Mouse (Mus musculus) c-Kit-negative CD71-positive TER-119-positive erythroid progenitor cells, embryonic 14.5 days (primary cell): ENCODE data around the gene Chil1.

ENCODE experiments used
- DNase-seq: peaks from one replicate; pipeline ENCODE4 v3.0.0-alpha.2; 2013; ENCODE audit warnings: low read depth, low spot score

The Chil1 gene

GRCm38 (mm10) chr1:134168985-134169697 lies 12.8 kb upstream of the Chil1 start:
- no peak for DNase-seq

GRCm38 (mm10) chr1:134173081-134173480 lies 8.9 kb upstream of the Chil1 start:
- no peak for DNase-seq

- DNase-seq, result no peak
These were observed 4.0 kb upstream of the Chil1 start for GRCm38 (mm10) chr1:134177976-134178375.

- no peak for DNase-seq
These were observed 2.1 kb downstream of the Chil1 start for GRCm38 (mm10) chr1:134184089-134184488.

GRCm38 (mm10) chr1:134188217-134188616 lies 6.2 kb downstream of the Chil1 start:
- DNase-seq, result no peak

- DNase-seq, result no peak
These were observed 7.2 kb downstream of the Chil1 start for GRCm38 (mm10) chr1:134188989-134189729.

- DNase-seq, result no peak
These were observed 9.2 kb downstream of the Chil1 start for GRCm38 (mm10) chr1:134191192-134191591.

GRCm38 (mm10) chr1:134192024-134192423 lies 10.0 kb downstream of the Chil1 start:
- no peak for DNase-seq

- no peak for DNase-seq
These were observed 11.2 kb downstream of the Chil1 start, which contains the start of gene Mybph for GRCm38 (mm10) chr1:134193126-134193525. TSS of gene Mybph (plus strand) at chr1:134193448.

GRCm38 (mm10) chr1:134193674-134194197 lies 11.8 kb downstream of the Chil1 start:
- DNase-seq, result no peak

GRCm38 (mm10) chr1:134194298-134195022 lies 12.5 kb downstream of the Chil1 start:
- no peak for DNase-seq

- no peak for DNase-seq
These were observed 13.1 kb downstream of the Chil1 start for GRCm38 (mm10) chr1:134195117-134195516.

GRCm38 (mm10) chr1:134195571-134195970 lies 13.6 kb downstream of the Chil1 start:
- no peak for DNase-seq

- DNase-seq, result no peak
These were observed 14.0 kb downstream of the Chil1 start for GRCm38 (mm10) chr1:134195979-134196378.

GRCm38 (mm10) chr1:134196386-134196785 lies 14.4 kb downstream of the Chil1 start:
- no peak for DNase-seq

GRCm38 (mm10) chr1:134197325-134197982 lies 15.5 kb downstream of the Chil1 start:
- DNase-seq, result no peak

- DNase-seq, result no peak
These were observed 16.4 kb downstream of the Chil1 start for GRCm38 (mm10) chr1:134198197-134198995.

GRCm38 (mm10) chr1:134200481-134200880 lies 18.5 kb downstream of the Chil1 start:
- DNase-seq, result no peak

- no peak for DNase-seq
These were observed 19.2 kb downstream of the Chil1 start for GRCm38 (mm10) chr1:134200998-134201686.
